1 mouse cellular context compared by ENCODE assay signal in genomic region chr13:23743963-23744362, GRCm38 (mm10).
TF ChIP-seq lines count a peak whose summit lies in the region.

No protein-coding gene starts in this region.

TF ChIP-seq in CH12.LX, 34 proteins besides CTCF, POLR2A, EP300 and RAD21:
- TF ChIP-seq GABPA (IDR thresholded peaks at IDR 0.05; ENCODE audit: insufficient replicate concordance, low read depth, low read length), result no peak
- no peak for TF ChIP-seq NRF1 (IDR thresholded peaks at IDR 0.05; ENCODE audit: low read depth, low read length)
- TF ChIP-seq E2F4 (IDR thresholded peaks at IDR 0.05; ENCODE audit: insufficient replicate concordance, low read depth, low read length), result no peak
- TF ChIP-seq JUND (conservative IDR thresholded peaks at IDR 0.05; ENCODE audit: low read depth, low read length), result 0 out of 2 replicates have a peak, but pooled peaks have one; percentile 7
- TF ChIP-seq ZC3H11A (IDR thresholded peaks at IDR 0.05; ENCODE audit: low read depth, low read length), result no peak
- TF ChIP-seq CHD1 (IDR thresholded peaks at IDR 0.05; ENCODE audit: low read depth, low read length), result no peak
TF ChIP-seq in CH12.LX: peak in this region for 1.
